Mouse (Mus musculus) neural tube, embryonic 14.5 days (tissue): ENCODE measurements around the gene Ccdc51. TPM values are rescaled to one million over a fixed set of nuclear protein-coding genes. Genes with fewer than 3 reads are reported as not detected.

Experiments used
- ATAC-seq: fragments of 200-750 bp; cut with Nextera tagmentation; 2 replicates; pipeline ENCODE4 v1.8.0; 2017; ENCODE audit warnings: low read depth, mild to moderate bottlenecking, moderate TSS enrichment, moderate library complexity
- H3K27ac ChIP-seq: fragments of 300-500 bp; sonication (generic); 2 replicates; pipeline ENCODE4 v1.5.1; 2014; ENCODE audit warnings: low read depth, mild to moderate bottlenecking, control low read depth, low read length, moderate library complexity, mixed read lengths
- H3K27me3 ChIP-seq: fragments of 300-500 bp; sonication (generic); 2 replicates; pipeline ENCODE4 v1.6.1; 2014; ENCODE audit warnings: low read length; ENCODE audit not compliant: control insufficient read depth, insufficient read depth
- H3K36me3 ChIP-seq: fragments of 300-500 bp; sonication (generic); 2 replicates; pipeline ENCODE4 v1.6.1; 2014; ENCODE audit warnings: low read length, mixed read lengths; ENCODE audit not compliant: control insufficient read depth, insufficient read depth
- H3K4me1 ChIP-seq: fragments of 300-500 bp; sonication (generic); 2 replicates; pipeline ENCODE4 v1.6.1; 2014; ENCODE audit warnings: low read length; ENCODE audit not compliant: control insufficient read depth, insufficient read depth
- H3K4me2 ChIP-seq: fragments of 300-500 bp; sonication (generic); 2 replicates; pipeline ENCODE4 v1.6.1; 2014; ENCODE audit warnings: mild to moderate bottlenecking, low read depth, low read length, control low read depth
- H3K4me3 ChIP-seq: fragments of 300-500 bp; sonication (generic); 2 replicates; pipeline ENCODE4 v1.5.1; 2014; ENCODE audit warnings: low read depth, low read length, control low read depth, mixed read lengths
- H3K9ac ChIP-seq: fragments of 300-500 bp; sonication (generic); replicated peaks from 2 replicates; pipeline ENCODE4 v1.6.1; 2014; ENCODE audit warnings: low read depth, mild to moderate bottlenecking, control low read depth, low read length, mixed read lengths
- H3K9me3 ChIP-seq: fragments of 300-500 bp; sonication (generic); 2 replicates; pipeline ENCODE4 v1.6.1; 2016; ENCODE audit warnings: low read length; ENCODE audit not compliant: control insufficient read depth
- WGBS: fragments of 180-500 bp; shearing (Covaris S2); extraction: QIAGEN DNeasy Blood & Tissue Kit; methylation state at CpG from one replicate; pipeline ENCODE4 v1.1.7; 2014; 5-methylcytosine and 5-hydroxymethylcytosine counted together
- polyA plus RNA-seq: library from polyadenylated mRNA; unstranded; fragments of >200 nt; fragmentation: Nextera tagmentation; extraction: Ambion mirVana; gene quantifications from 2 replicates; pipeline ENCODE4 v1.2.1, GENCODE M21; 2014

The Ccdc51 gene
- polyA plus RNA-seq, 1 experiment from 2014 or later = 10.7 TPM

- Histone ChIP-seq H3K4me1 (peaks cover 10% of the 10 kb centered on the region), H3K9me3 (no peaks in the 10 kb centered on the region), H3K36me3 (peaks cover 54% of the 10 kb centered on the region), H3K9ac (no peak overlapping the region), H3K27me3 (no peaks in the 10 kb centered on the region), H3K4me2 (no peak overlapping the region), H3K27ac (no peak overlapping the region), H3K4me3 (no peak overlapping the region)
- WGBS = 89% methylated on average over 5 of the region's 5 CpGs
- ATAC-seq = no peak
These were observed 21.4 kb upstream of the Ccdc51 start for GRCm38 (mm10) chr9:109060898-109061295.

GRCm38 (mm10) chr9:109068095-109068735, 14.1 kb upstream of the Ccdc51 start:
- no peaks in the 10 kb centered on the region for H3K27me3 ChIP-seq
- H3K27ac ChIP-seq = no peak overlapping the region
- 90% methylated on average over 3 of the region's 3 CpGs for WGBS
- H3K4me1 ChIP-seq = peaks cover 13% of the 10 kb centered on the region
- no peak overlapping the region for H3K9ac ChIP-seq
- ATAC-seq = no peak
- H3K9me3 ChIP-seq = no peaks in the 10 kb centered on the region
- no peak overlapping the region for H3K4me2 ChIP-seq
- H3K36me3 ChIP-seq = peaks cover 70% of the 10 kb centered on the region
- H3K4me3 ChIP-seq = no peak overlapping the region

- peak within 1 kb of the TSS; percentile 78 for H3K4me3 ChIP-seq
- H3K9ac ChIP-seq = peak within 1 kb of the TSS; percentile 84
- H3K27me3 ChIP-seq = no peaks in the 10 kb centered on the region
- WGBS = under 1% methylated on average over 57 of the region's 57 CpGs
- H3K27ac ChIP-seq = peak within 1 kb of the TSS; percentile 75
- peaks cover 20% of the 10 kb centered on the region for H3K4me1 ChIP-seq
- peaks cover 26% of the 10 kb centered on the region for H3K36me3 ChIP-seq
- H3K9me3 ChIP-seq = no peaks in the 10 kb centered on the region
- ATAC-seq = peak; percentile 99
- peak within 1 kb of the TSS; percentile 97 for H3K4me2 ChIP-seq
These were observed 8.4 kb upstream of the Ccdc51 start, which contains the start of gene Atrip for GRCm38 (mm10) chr9:109073661-109074573. Gene Atrip, minus strand, starts transcription at chr9:109074124.

- no peaks in the 10 kb centered on the region for H3K27me3 ChIP-seq
- H3K27ac ChIP-seq = no peak overlapping the region
- WGBS = 97% methylated on average over 3 of the region's 3 CpGs
- H3K4me1 ChIP-seq = peaks cover 19% of the 10 kb centered on the region
- H3K9ac ChIP-seq = no peak overlapping the region
- no peak overlapping the region for H3K4me2 ChIP-seq
- no peaks in the 10 kb centered on the region for H3K9me3 ChIP-seq
- ATAC-seq = no peak
- H3K36me3 ChIP-seq = no peaks in the 10 kb centered on the region
- no peak overlapping the region for H3K4me3 ChIP-seq
These were observed 1.8 kb upstream of the Ccdc51 start for GRCm38 (mm10) chr9:109080516-109080915.

GRCm38 (mm10) chr9:109081749-109082123, 557 bp upstream of the Ccdc51 start:
- Histone ChIP-seq H3K4me3 (peak overlapping the region; percentile 64), H3K27ac (peak overlapping the region; percentile 49; the same call in 1 of the 2 replicates), H3K4me1 (peaks cover 19% of the 10 kb centered on the region), H3K9me3 (no peaks in the 10 kb centered on the region), H3K27me3 (no peaks in the 10 kb centered on the region), H3K36me3 (no peaks in the 10 kb centered on the region), H3K4me2 (peak overlapping the region; percentile 90), H3K9ac (peak overlapping the region; percentile 74)
- 6% methylated on average over 11 of the region's 11 CpGs for WGBS
- peak; percentile 44 for ATAC-seq

GRCm38 (mm10) chr9:109084922-109085321, 2.6 kb downstream of the Ccdc51 start:
- H3K9me3 ChIP-seq = no peaks in the 10 kb centered on the region
- H3K4me1 ChIP-seq = peaks cover 19% of the 10 kb centered on the region
- WGBS = 5% methylated on average over 2 of the region's 2 CpGs
- ATAC-seq = no peak
- H3K27ac ChIP-seq = no peak overlapping the region
- no peak overlapping the region for H3K4me2 ChIP-seq
- no peaks in the 10 kb centered on the region for H3K27me3 ChIP-seq
- no peaks in the 10 kb centered on the region for H3K36me3 ChIP-seq
- H3K4me3 ChIP-seq = no peak overlapping the region
- H3K9ac ChIP-seq = no peak overlapping the region

GRCm38 (mm10) chr9:109087987-109088386, 5.7 kb downstream of the Ccdc51 start:
- H3K27ac ChIP-seq = no peak overlapping the region
- no peak for ATAC-seq
- 15% methylated on average over 5 of the region's 5 CpGs for WGBS

GRCm38 (mm10) chr9:109090446-109090845, 8.2 kb downstream of the Ccdc51 start:
- ATAC-seq = no peak
- WGBS = 69% methylated on average over 15 of the region's 15 CpGs
- Histone ChIP-seq H3K27ac (no peak overlapping the region), H3K4me3 (no peak overlapping the region), H3K9me3 (no peaks in the 10 kb centered on the region), H3K36me3 (0 out of 2 replicates have a peak, but pooled peaks cover 3% of the 10 kb centered on the region), H3K9ac (no peak overlapping the region), H3K4me1 (peaks cover 10% of the 10 kb centered on the region; the same call in 1 of the 2 replicates), H3K27me3 (no peaks in the 10 kb centered on the region), H3K4me2 (no peak overlapping the region)

More at GRCm38 (mm10) chr9:109087987-109088386, 5.7 kb downstream of the Ccdc51 start:
- Histone ChIP-seq H3K9ac (no peak overlapping the region), H3K36me3 (0 out of 2 replicates have a peak, but pooled peaks cover 3% of the 10 kb centered on the region), H3K4me3 (no peak overlapping the region), H3K4me2 (no peak overlapping the region), H3K9me3 (no peaks in the 10 kb centered on the region), H3K4me1 (peaks cover 6% of the 10 kb centered on the region), H3K27me3 (no peaks in the 10 kb centered on the region)

- no peaks in the 10 kb centered on the region for H3K27me3 ChIP-seq
- 86% methylated on average over 8 of the region's 8 CpGs for WGBS
- H3K4me1 ChIP-seq = peaks cover 17% of the 10 kb centered on the region
- no peaks in the 10 kb centered on the region for H3K9me3 ChIP-seq
- H3K9ac ChIP-seq = no peak overlapping the region
- no peak overlapping the region for H3K27ac ChIP-seq
- 0 out of 2 replicates have a peak, but pooled peaks cover 3% of the 10 kb centered on the region for H3K36me3 ChIP-seq
- no peak overlapping the region for H3K4me2 ChIP-seq
- ATAC-seq = no peak
- no peak overlapping the region for H3K4me3 ChIP-seq
These were observed 9.5 kb downstream of the Ccdc51 start for GRCm38 (mm10) chr9:109091802-109092201.
